Mouse (Mus musculus) ES-Bruce4 (cell line): ENCODE results near the gene Tmem212. TPM values are rescaled to one million over a fixed set of nuclear protein-coding genes. Genes with fewer than 3 reads are reported as not detected.

ENCODE experiments used
- H3K27ac ChIP-seq: 2 replicates; pipeline ENCODE4 v1.5.1; 2012; ENCODE audit warnings: low read length, inconsistent platforms; ENCODE audit not compliant: insufficient read depth
- H3K27me3 ChIP-seq: 2 replicates; pipeline ENCODE4 v1.6.1; 2012; ENCODE audit warnings: mild to moderate bottlenecking, low read length, inconsistent platforms; ENCODE audit not compliant: control insufficient read depth, poor library complexity, insufficient read depth, severe bottlenecking
- H3K36me3 ChIP-seq: 2 replicates; pipeline ENCODE4 v1.6.1; 2012; ENCODE audit warnings: inconsistent platforms, mild to moderate bottlenecking, low read length, moderate library complexity; ENCODE audit not compliant: control insufficient read depth, poor library complexity, insufficient read depth, severe bottlenecking
- H3K4me1 ChIP-seq: one replicate; pipeline ENCODE4 v1.8.1; 2011; ENCODE audit warnings: low read length; ENCODE audit not compliant: control insufficient read depth, insufficient read depth
- H3K4me3 ChIP-seq: 2 replicates; pipeline ENCODE4 v1.5.1; 2011; ENCODE audit warnings: low read depth, mild to moderate bottlenecking, low read length
- H3K9ac ChIP-seq: 2 replicates; pipeline ENCODE4 v1.6.1; 2012; ENCODE audit warnings: low read depth, mild to moderate bottlenecking, inconsistent platforms; ENCODE audit not compliant: poor library complexity, severe bottlenecking
- H3K9me3 ChIP-seq: replicated peaks from 2 replicates; pipeline ENCODE4 v1.6.1; 2012; ENCODE audit warnings: mild to moderate bottlenecking, low read length, inconsistent platforms; ENCODE audit not compliant: control insufficient read depth, poor library complexity, insufficient read depth, severe bottlenecking
- CTCF ChIP-seq: IDR thresholded peaks from one replicate; pipeline ENCODE4 v1.8.1; 2011; ENCODE audit warnings: low read depth, low read length
- EP300 ChIP-seq: IDR thresholded peaks from 2 replicates; pipeline ENCODE4 v1.6.1; 2011; ENCODE audit warnings: low read depth, low read length; ENCODE audit not compliant: insufficient read depth
- POLR2A ChIP-seq: IDR thresholded peaks from one replicate; pipeline ENCODE4 v1.8.1; 2011; ENCODE audit warnings: low read length; ENCODE audit not compliant: insufficient read depth
- polyA plus RNA-seq: library from polyadenylated mRNA; stranded (reverse); fragments of >200 nt; gene quantifications from 2 replicates; pipeline ENCODE4 v1.2.4, GENCODE M21; 2011; ENCODE audit warnings: low read depth; ENCODE audit not compliant: missing spikeins, insufficient read depth, insufficient read length

Gene Tmem212
- polyA plus RNA-seq, 1 experiment, result not detected

DNA sequence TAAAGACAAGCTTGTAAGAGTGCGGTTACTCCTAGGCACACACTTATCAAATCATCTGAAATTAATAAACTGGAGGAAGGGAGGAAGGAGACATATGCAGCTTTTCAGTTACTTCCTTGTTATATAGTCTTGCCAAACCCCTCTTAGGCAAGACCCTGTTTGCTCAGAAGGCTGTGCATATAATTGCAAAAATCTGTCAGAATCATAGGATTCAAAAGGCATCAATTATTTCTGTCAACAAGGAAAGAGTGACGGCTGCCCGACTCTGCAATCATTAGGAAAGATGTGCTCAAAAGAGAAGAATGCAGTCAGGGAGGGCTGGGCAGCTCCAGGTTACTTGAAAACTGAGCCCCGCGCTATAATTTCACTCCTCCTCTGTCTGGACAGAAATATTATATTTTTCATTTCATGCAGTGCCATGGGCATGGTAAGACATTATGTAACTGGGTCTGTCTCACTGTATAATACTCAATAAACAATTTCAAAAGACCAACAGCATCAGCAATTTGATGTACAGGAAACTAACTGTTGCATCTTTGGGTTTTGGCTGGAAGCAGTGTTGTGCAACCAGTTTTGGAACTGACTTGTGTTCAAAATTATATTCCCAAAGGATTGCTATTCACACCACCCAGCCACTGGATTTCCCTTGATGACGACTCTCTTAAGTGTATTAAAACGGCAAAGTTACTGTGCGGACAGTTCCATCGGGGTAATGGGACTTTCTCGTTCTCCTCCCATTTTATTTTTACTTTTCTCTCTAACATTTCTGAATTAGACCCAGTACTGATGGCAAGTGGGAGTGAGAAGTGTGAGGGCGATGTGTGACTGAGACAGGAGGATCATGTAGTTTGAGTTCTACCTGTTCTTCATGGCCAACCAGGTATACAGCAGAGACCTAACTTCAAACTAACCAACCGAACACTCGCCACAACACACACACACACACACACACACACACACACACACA, 41.3 kb upstream of the Tmem212 start:
- Histone ChIP-seq H3K9me3 (no peaks in the 10 kb centered on the region), H3K27me3 (no peaks in the 10 kb centered on the region; the same call in 1 of the 2 replicates), H3K27ac (no peak overlapping the region), H3K9ac (no peak overlapping the region), H3K36me3 (no peaks in the 10 kb centered on the region), H3K4me1 (peaks cover 6% of the 10 kb centered on the region), H3K4me3 (no peak overlapping the region)
- TF ChIP-seq CTCF (no peak), POLR2A (no peak), EP300 (no peak)

DNA sequence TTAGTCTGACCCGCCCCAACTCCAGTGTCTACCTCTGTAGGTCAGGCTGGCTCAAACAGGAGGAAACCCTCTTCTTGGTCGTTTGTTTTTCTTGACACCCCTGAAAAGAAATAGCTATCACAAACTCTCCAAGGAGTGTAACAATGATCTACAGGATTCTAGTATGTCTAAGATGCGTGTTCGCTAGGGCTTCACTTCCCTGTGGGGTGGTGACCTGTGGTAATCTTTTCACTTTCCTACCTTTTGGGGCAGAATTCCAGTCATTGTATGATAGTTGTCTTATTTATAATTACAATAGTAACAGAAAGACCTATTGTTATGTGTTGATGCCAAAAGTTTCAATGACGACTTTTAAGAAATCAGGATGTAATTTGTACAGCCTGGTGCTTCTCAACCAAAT, 40.6 kb upstream of the Tmem212 start:
- Histone ChIP-seq H3K27ac (no peak overlapping the region), H3K9me3 (no peaks in the 10 kb centered on the region), H3K4me1 (peaks cover 6% of the 10 kb centered on the region), H3K27me3 (no peaks in the 10 kb centered on the region; the same call in 1 of the 2 replicates), H3K9ac (no peak overlapping the region), H3K36me3 (no peaks in the 10 kb centered on the region), H3K4me3 (no peak overlapping the region)
- TF ChIP-seq EP300 (no peak), CTCF (no peak), POLR2A (no peak)

DNA sequence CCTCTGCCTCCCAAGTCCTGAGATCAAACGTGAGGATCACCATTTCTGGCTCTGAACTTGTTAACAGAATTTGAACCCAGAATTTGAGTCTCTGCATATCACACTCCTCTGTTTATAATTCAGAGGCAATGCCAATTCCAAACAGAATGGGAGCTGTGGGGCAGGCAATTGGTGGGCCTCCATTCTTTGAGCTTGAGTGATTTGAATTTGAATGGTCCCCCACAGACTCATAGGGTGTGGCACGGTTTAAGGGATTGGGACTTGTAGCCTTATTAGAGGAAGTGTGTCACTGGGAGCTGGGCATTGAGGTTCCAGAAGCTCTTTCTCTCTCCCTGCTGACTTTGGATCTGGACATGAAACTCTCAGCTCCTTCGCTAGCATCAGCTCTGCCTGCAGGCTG, 39.5 kb upstream of the Tmem212 start:
- no peak overlapping the region for H3K4me3 ChIP-seq
- H3K9ac ChIP-seq, result no peak overlapping the region
- no peaks in the 10 kb centered on the region; the same call in 1 of the 2 replicates for H3K27me3 ChIP-seq
- H3K36me3 ChIP-seq, result no peaks in the 10 kb centered on the region
- H3K4me1 ChIP-seq, result peaks cover 6% of the 10 kb centered on the region
- TF ChIP-seq EP300, result no peak
- no peak overlapping the region for H3K27ac ChIP-seq
- no peaks in the 10 kb centered on the region for H3K9me3 ChIP-seq

DNA sequence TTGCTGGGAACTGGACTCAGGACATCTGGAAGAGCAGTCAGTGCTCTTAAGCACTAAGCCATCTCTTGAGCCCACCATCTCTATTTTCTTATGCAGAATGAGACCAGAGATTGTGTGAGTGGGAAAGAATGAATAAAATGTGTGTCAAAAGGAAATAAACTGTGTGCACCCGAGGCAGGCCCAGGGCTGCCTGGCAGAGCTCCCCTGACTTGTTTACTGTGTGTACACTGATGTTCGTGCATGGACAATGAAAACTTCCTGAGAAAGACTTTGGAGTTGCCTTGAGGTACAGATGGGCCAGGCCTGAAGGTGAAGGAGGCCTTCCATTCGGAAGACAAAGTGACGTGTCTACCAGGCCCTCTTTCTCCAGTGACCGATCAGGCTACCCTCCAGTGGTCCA, 36.2 kb upstream of the Tmem212 start:
- Histone ChIP-seq H3K4me3 (no peak overlapping the region), H3K9me3 (no peaks in the 10 kb centered on the region), H3K9ac (no peak overlapping the region), H3K4me1 (peaks cover 5% of the 10 kb centered on the region), H3K36me3 (no peaks in the 10 kb centered on the region), H3K27me3 (no peaks in the 10 kb centered on the region; the same call in 1 of the 2 replicates), H3K27ac (no peak overlapping the region)
- TF ChIP-seq EP300 (no peak), POLR2A (no peak), CTCF (no peak)

GRCm38 (mm10) chr3:27929219-27929618, 33.1 kb upstream of the Tmem212 start:
- Histone ChIP-seq H3K4me1 (no peaks in the 10 kb centered on the region), H3K9ac (no peak overlapping the region), H3K36me3 (no peaks in the 10 kb centered on the region), H3K27ac (no peak overlapping the region), H3K4me3 (no peak overlapping the region), H3K9me3 (no peaks in the 10 kb centered on the region), H3K27me3 (no peaks in the 10 kb centered on the region)
- TF ChIP-seq CTCF (no peak), EP300 (no peak), POLR2A (no peak)

- no peak for TF ChIP-seq EP300
- TF ChIP-seq CTCF, result no peak
- TF ChIP-seq POLR2A, result no peak
- H3K9me3 ChIP-seq, result 0 out of 2 replicates have a peak, but pooled peaks cover 2% of the 10 kb centered on the region
- H3K27me3 ChIP-seq, result no peaks in the 10 kb centered on the region
- H3K4me3 ChIP-seq, result no peak overlapping the region
- H3K9ac ChIP-seq, result no peak overlapping the region
- no peaks in the 10 kb centered on the region for H3K4me1 ChIP-seq
- no peak overlapping the region for H3K27ac ChIP-seq
- no peaks in the 10 kb centered on the region for H3K36me3 ChIP-seq
These were observed 27.9 kb upstream of the Tmem212 start for GRCm38 (mm10) chr3:27924037-27924436.
